Mouse (Mus musculus) brain, embryonic 14.5 days (tissue): ENCODE measurements around the gene Abcb9.

Experiments
- CTCF ChIP-seq: fragments of 200-500 bp; IDR thresholded peaks from 2 replicates; pipeline ENCODE4 v1.5.1; 2012; ENCODE audit warnings: inconsistent platforms, mild to moderate bottlenecking, moderate library complexity, borderline replicate concordance; ENCODE audit not compliant: insufficient read depth, insufficient read length; ENCODE audit errors: extremely low read depth
- POLR2A ChIP-seq: fragments of 200-500 bp; IDR thresholded peaks from 2 replicates; pipeline ENCODE4 v1.6.1; 2012; ENCODE audit warnings: mild to moderate bottlenecking, inconsistent platforms, borderline replicate concordance; ENCODE audit not compliant: poor library complexity, insufficient read depth, insufficient read length, severe bottlenecking; ENCODE audit errors: extremely low read depth

GRCm38 (mm10) chr5:124119204-124119603, 23.6 kb upstream of the Abcb9 start:
- TF ChIP-seq POLR2A (no peak), CTCF (no peak)
